Mouse (Mus musculus) G1E (cell line): Measurements from ENCODE around the gene Fez2. TPM values are rescaled to one million over a fixed set of nuclear protein-coding genes. Genes with fewer than 3 reads are reported as not detected.

Experiments
- ATAC-seq: 2 replicates; pipeline ENCODE4 v1.8.0; 2016; ENCODE audit warnings: mild to moderate bottlenecking; ENCODE audit not compliant: insufficient number of reproducible peaks, poor library complexity, low FRiP score, severe bottlenecking; ENCODE audit errors: extremely low read depth
- DNase-seq: peaks from one replicate; pipeline ENCODE4 v3.0.0; 2012; ENCODE audit warnings: low spot score
- H3K27me3 ChIP-seq: 2 replicates; pipeline ENCODE4 v1.6.1; 2012; ENCODE audit warnings: mild to moderate bottlenecking, low read length, inconsistent platforms; ENCODE audit not compliant: insufficient read depth
- H3K36me3 ChIP-seq: replicated peaks from 2 replicates; pipeline ENCODE3; 2012; ENCODE audit warnings: mild to moderate bottlenecking, inconsistent platforms
- H3K4me1 ChIP-seq: 2 replicates; pipeline ENCODE4 v1.6.1; 2012; ENCODE audit warnings: low read depth, low read length, inconsistent platforms, mixed read lengths; ENCODE audit not compliant: insufficient read depth
- H3K4me3 ChIP-seq: 2 replicates; pipeline ENCODE4 v1.5.1; 2012; ENCODE audit warnings: low read depth, mild to moderate bottlenecking, inconsistent platforms, low read length, moderate library complexity, mixed read lengths
- H3K9me3 ChIP-seq: replicated peaks from 2 replicates; pipeline ENCODE4 v1.6.1; 2012; ENCODE audit warnings: inconsistent platforms
- CTCF ChIP-seq: IDR thresholded peaks from 2 replicates; pipeline ENCODE4 v1.5.1; 2012; ENCODE audit warnings: low read depth, low read length, inconsistent platforms, mixed read lengths
- GATA1 ChIP-seq: IDR thresholded peaks from 2 replicates; pipeline ENCODE4 v1.6.1; 2012; ENCODE audit warnings: borderline replicate concordance, low read length, inconsistent platforms, mixed read lengths
- GATA2 ChIP-seq: IDR thresholded peaks from 2 replicates; pipeline ENCODE4 v1.6.1; 2012; ENCODE audit warnings: low read depth, low read length, inconsistent platforms, borderline replicate concordance
- POLR2AphosphoS5 ChIP-seq: IDR thresholded peaks from 2 replicates; pipeline ENCODE4 v1.6.1; 2012; ENCODE audit warnings: low read depth, low read length, inconsistent platforms; ENCODE audit not compliant: insufficient replicate concordance
- TAL1 ChIP-seq: conservative IDR thresholded peaks from 2 replicates; pipeline ENCODE4 v1.6.1; 2012; ENCODE audit warnings: low read depth, low read length, inconsistent platforms, mixed read lengths
- polyA plus RNA-seq: library from polyadenylated mRNA; stranded (reverse); fragments of >175 nt; gene quantifications from 2 replicates; pipeline ENCODE4 v1.2.3, GENCODE M21; 2012
- total RNA-seq, 2 experiments: library from RNA; stranded (forward) in 1 of 2; stranded (reverse) in 1 of 2; fragments of 200-1000 nt in 1 of 2; fragments of >200 nt in 1 of 2; fragmentation: Nextera tagmentation in 1 of 2; gene quantifications; 2 replicates each; pipeline ENCODE4 v1.2.3; 2014 to 2017

The Fez2 gene
- total and polyA plus RNA-seq, 3 experiments: 3.1 to 14.6 (median 9.3) TPM

DNA sequence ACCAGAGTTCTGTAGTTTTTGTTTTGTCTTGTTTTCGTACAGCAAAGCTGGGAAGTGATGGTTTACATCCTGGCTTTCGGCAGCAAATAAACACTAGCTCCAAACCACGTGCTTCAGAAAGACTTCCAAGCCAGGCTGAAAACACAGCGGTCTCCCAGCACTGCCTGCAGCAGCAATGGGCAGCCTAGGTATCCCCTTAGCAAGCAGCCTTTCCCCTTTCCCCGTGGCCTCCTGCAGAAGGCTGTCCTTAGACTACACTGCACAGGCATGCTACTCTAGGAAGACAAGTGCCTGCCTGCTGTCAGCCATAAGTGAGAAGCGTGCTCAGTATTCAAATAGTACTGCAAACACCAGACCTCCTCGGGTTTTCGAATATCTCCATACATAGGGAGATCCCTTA, 41.4 kb downstream of the Fez2 start:
- no peaks in the 10 kb centered on the region for H3K27me3 ChIP-seq
- no peaks in the 10 kb centered on the region for H3K4me1 ChIP-seq
- H3K36me3 ChIP-seq: peaks cover 77% of the 10 kb centered on the region
- H3K4me3 ChIP-seq: no peak overlapping the region
- no peaks in the 10 kb centered on the region for H3K9me3 ChIP-seq
- ATAC-seq (no peak), DNase-seq (no peak)
- TF ChIP-seq GATA2 (no peak), POLR2AphosphoS5 (no peak), TAL1 (no peak), CTCF (no peak), GATA1 (no peak)

DNA sequence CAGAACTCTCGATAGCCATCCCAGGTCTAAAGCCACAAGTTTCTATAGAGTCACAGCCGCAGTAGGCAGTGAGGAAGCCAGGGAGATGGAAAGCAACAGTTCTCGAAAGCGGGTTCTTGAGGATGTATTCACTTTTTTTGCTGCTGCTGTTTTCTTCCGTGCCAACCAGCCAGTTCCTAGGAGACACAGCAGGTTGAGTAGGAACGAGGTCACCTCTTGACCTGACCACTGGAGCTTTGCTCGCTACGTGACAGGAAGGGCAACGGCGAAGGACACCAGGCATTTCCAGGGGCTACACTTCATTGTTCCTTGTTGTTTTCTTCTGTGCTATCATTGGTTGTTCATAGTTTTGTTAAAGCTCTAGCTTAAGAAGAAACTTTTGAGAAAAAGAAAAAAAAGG, 43.2 kb downstream of the Fez2 start:
- Histone ChIP-seq H3K4me3 (no peak overlapping the region), H3K27me3 (no peaks in the 10 kb centered on the region), H3K4me1 (no peaks in the 10 kb centered on the region), H3K9me3 (no peaks in the 10 kb centered on the region), H3K36me3 (peaks cover 82% of the 10 kb centered on the region)
- DNase-seq (no peak), ATAC-seq (no peak)
- TF ChIP-seq GATA1 (no peak), CTCF (no peak), TAL1 (no peak), GATA2 (no peak), POLR2AphosphoS5 (no peak)

DNA sequence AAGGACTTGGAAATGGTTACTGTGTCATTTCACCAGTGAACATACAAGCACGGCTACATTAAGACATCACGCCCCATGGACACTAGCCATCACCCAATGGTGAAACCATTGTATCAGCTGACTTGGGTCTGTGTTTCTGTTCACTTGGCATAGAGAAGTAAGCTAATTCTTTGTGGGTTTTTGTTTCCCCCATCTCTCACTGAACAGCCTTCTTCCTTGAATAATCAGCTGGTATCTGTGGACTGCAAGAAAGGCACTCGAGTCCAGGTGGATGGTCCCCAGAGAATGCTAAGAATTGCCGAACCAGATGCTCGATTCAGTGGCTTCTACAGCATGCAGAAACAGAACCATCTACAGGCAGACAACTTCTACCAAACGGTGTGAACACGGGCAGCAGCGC, 44.1 kb downstream of the Fez2 start:
- Histone ChIP-seq H3K4me3 (no peak overlapping the region), H3K27me3 (no peaks in the 10 kb centered on the region), H3K36me3 (peaks cover 82% of the 10 kb centered on the region), H3K4me1 (no peaks in the 10 kb centered on the region), H3K9me3 (no peaks in the 10 kb centered on the region)
- ATAC-seq: no peak
- no peak for DNase-seq
- no peak for TF ChIP-seq POLR2AphosphoS5

DNA sequence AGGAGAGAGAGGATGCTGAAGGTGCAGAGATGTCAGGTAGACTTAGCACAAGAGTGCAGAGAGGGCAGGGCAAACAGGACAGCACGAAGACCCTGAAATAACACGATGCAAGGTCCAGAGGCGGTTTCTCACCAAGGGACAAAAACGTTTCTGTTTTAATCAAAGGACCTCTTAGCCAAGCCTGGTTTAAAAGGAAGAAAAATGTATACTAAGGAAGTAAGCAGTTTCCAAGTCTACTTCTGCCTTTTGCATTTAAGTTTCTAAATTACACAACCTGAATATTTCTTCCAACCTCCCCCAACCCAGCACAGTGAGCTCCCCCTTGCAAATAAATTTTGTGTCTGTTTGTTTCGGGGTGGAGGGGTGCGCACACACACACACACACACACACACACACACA, 44.8 kb downstream of the Fez2 start:
- Histone ChIP-seq H3K27me3 (no peaks in the 10 kb centered on the region), H3K4me1 (peaks cover 1% of the 10 kb centered on the region; the same call in 1 of the 2 replicates), H3K36me3 (peaks cover 82% of the 10 kb centered on the region), H3K4me3 (no peak overlapping the region), H3K9me3 (no peaks in the 10 kb centered on the region)
- DNase-seq (no peak), ATAC-seq (no peak)
- no peak for TF ChIP-seq POLR2AphosphoS5
- TF ChIP-seq CTCF: no peak
- TF ChIP-seq GATA2: no peak
- no peak for TF ChIP-seq TAL1
- no peak for TF ChIP-seq GATA1

DNA sequence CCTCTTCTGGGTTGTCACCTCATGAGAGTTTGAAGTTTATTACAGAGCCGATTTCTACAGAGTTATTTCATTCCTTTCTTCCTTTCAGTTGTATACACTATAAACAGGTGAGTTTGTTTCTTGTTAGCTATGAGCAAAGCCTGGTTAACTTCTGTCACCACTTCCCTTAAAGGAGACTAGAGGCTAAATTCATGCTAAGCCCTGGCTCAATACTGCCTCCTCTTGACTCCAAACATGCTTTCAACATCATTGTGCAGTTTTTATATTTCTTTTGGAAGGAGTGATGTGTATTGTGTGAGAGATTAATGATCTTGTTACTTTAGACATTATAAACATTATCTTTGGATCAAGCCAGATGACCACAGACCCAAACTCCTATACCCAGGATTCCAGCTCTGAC, 47.5 kb downstream of the Fez2 start:
- H3K36me3 ChIP-seq: peaks cover 91% of the 10 kb centered on the region
- H3K4me1 ChIP-seq: peaks cover 10% of the 10 kb centered on the region; the same call in 1 of the 2 replicates
- H3K9me3 ChIP-seq: no peaks in the 10 kb centered on the region
- no peak for TF ChIP-seq GATA2
- TF ChIP-seq GATA1: no peak
- TF ChIP-seq CTCF: no peak
- TF ChIP-seq POLR2AphosphoS5: no peak
- TF ChIP-seq TAL1: no peak
- no peak overlapping the region for H3K4me3 ChIP-seq
- H3K27me3 ChIP-seq: no peaks in the 10 kb centered on the region
- ATAC-seq: no peak
- no peak for DNase-seq

DNA sequence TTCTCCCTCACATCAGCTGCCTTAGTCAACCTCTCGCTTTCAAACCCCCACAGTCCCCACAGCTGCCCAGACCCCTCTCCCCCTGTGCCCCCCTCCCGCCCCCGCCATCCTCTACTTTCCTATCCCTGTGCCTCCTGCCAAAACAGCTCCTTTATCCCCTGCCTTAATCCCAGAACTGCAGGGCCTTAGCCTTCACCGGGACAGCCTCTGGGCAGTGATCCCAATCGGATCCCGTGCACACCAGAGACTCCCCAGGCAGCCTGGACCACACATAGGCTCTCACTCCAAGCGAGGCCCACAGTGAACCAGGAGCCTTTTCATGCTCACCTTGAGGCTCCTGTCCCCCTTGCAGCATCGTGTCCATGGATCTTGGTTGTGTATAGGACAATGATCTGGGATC, 49.5 kb downstream of the Fez2 start:
- H3K4me1 ChIP-seq: peaks cover 13% of the 10 kb centered on the region; the same call in 1 of the 2 replicates
- TF ChIP-seq TAL1 (no peak), GATA1 (no peak), POLR2AphosphoS5 (no peak), GATA2 (no peak)
- peaks cover 94% of the 10 kb centered on the region for H3K36me3 ChIP-seq
- no peak for DNase-seq
- no peak for ATAC-seq
- no peaks in the 10 kb centered on the region for H3K27me3 ChIP-seq
- no peak overlapping the region for H3K4me3 ChIP-seq
- no peaks in the 10 kb centered on the region for H3K9me3 ChIP-seq

DNA sequence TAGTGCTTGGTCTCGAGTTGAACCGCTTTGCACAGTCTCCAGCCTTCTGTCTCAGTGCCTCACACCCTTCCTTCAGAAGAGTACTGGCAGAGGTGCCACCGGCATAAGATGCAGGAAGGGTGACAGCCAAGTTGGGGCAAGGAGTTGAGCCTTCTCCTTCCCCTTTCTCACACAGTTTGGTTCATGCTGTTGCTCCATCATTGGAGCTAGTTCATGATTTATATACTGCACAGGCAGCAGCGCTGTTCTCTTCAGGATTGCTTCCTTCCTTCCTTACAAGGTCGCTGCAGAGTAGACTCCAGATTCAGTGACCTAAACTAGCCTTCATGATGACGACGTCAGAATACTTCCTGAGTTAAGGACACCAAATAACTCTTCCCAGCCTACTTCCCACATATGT, 51.9 kb downstream of the Fez2 start:
- Histone ChIP-seq H3K36me3 (peaks cover 96% of the 10 kb centered on the region), H3K9me3 (no peaks in the 10 kb centered on the region), H3K27me3 (no peaks in the 10 kb centered on the region), H3K4me3 (no peak overlapping the region), H3K4me1 (peaks cover 32% of the 10 kb centered on the region)
- no peak for DNase-seq
- ATAC-seq: no peak
- TF ChIP-seq GATA1: no peak
- no peak for TF ChIP-seq GATA2
- no peak for TF ChIP-seq TAL1
- TF ChIP-seq POLR2AphosphoS5: no peak
- no peak for TF ChIP-seq CTCF
